Mouse (Mus musculus) left cerebral cortex, adult 18-20 months (tissue): ENCODE measurements around the gene Slc38a5. TPM values are rescaled to one million over a fixed set of nuclear protein-coding genes. Genes with fewer than 3 reads are reported as not detected.

Source experiments
- DNase-seq, 2 experiments: peaks; one replicate each; pipeline ENCODE4 v3.0.0; 2021 to 2022; ENCODE audit warnings: low spot score in 2 of 2, mixed read lengths in 1 of 2
- long read RNA-seq, 2 experiments: library from polyadenylated mRNA; stranded (forward); transcript quantifications; one replicate each; pipeline ENCODE4 v2.0.0; 2021
- total RNA-seq, 2 experiments: library from RNA; stranded (reverse); gene quantifications; 2 replicates each; pipeline ENCODE4 v1.2.3; 2021

Slc38a5 gene
- 1 to 10 TPM; 1.8 to 4.3 TPM for total RNA-seq
- long read RNA-seq, experiment 1, transcript Slc38a5-201 (16 exons, 1,868 nt) = major isoform, 6 of 8 reads
- long read RNA-seq, experiment 1, partial matches to known transcripts = 1 of 8 reads
- long read RNA-seq, experiment 1, other reads (novel, unspliced or antisense) = 1 of 8 reads
- long read RNA-seq, experiment 2, transcript Slc38a5-201 (16 exons, 1,868 nt) = major isoform, 5 of 5 reads
- long read RNA-seq, experiment 2, partial matches to known transcripts = 0 of 5 reads
- long read RNA-seq, experiment 2, other reads (novel, unspliced or antisense) = 0 of 5 reads

DNA sequence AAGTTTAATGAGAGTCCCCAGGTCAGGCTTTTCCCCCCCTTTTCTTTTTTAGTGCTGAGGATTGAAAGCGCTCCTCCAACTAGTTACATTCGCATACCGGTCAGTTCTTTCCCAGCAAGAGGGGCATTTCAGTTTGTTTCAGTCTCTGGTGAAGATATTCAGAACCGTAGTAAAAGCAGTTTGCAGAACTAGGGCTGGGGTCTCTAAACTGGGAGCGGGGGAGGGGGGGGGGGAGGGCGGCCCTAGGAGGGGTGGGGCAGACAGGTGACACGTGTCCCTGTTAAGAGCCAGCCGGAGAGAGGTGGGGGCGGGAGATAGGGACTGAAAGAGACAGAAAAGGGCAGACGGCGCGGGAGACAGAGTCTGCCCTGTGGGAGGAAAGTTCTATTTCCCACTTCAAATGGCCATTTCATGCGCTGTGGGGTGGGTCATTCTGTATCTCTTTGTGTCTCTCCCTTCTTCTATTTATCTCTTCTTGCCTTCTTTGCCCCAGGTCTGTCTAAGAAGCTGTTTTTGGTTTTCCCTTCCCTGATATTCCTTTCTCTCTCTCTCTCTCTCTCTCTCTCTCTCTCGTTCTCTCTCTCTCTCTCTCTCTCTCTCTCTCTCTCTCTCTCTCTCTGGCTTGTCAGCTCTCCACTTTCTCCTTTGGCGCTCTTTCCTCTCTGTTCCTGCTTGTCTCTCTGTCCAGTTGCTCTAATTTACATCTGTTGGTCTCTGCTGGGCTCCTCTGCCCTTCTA lies at the start of gene Slc38a5:
TSS of gene Slc38a5 (plus strand) at position 51 of the 738 bp plus-strand sequence.
- DNase-seq = no peak

GRCm38 (mm10) chrX:8222296-8222677 lies 48.6 kb upstream of the Slc38a5 start:
- DNase-seq = peak; percentile 36 to 58

DNA sequence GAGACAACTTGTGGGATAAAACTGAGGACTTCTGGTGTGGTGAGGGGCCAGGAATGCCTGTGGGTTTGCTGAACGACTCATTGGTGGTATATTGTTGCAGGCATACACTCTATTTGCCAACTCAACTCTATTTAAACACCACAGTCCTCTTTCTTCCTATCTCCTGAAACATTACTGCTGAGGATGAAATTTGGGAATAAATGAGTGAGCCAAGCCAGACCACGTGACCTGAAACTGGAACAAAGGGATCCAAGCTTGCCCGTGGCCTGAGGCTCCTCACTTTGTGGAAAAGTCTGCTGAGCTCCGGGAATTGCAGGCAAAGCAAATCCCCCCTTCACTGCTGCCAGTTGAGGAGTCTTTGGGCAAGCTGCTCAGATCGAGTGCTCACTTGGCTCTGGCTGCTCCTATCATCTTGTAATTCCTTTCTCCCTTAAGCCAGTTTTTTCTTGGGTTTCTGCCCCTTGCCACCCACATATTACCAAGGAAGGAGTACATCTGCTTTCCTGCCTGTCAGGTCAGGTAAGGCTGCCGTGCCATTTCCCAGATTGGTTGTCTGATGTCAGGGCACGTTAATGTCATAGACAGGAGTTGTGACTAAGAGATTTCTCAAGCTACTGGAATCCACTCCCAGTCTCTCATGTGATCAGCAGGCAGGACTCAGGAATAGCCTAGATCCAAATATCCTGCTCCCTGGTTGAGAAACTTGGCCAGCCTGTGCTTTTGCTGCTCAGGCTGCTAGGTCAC lies 48.1 kb upstream of the Slc38a5 start:
- peak; percentile 12 to 15 for DNase-seq

DNA sequence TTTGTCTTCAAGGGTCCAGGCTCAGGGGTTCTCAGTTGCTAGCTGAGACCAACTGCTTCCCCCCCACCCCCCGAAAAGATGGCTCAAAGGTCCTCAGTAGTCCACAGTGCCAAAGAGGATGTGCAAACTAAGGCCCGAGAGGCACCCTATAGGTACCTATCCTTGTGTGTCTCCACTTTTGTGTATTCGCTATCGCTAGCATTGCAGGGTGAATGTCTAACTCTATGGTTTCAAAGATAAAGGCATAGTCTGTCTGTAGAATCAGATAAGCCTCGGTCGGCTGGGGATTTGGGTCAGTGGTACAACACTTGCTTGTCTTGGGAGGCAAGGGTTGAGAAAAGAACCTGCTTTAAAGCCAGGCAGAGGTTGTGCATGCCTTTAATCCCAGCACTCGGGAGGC lies 47.5 kb upstream of the Slc38a5 start:
- DNase-seq = no peak

DNA sequence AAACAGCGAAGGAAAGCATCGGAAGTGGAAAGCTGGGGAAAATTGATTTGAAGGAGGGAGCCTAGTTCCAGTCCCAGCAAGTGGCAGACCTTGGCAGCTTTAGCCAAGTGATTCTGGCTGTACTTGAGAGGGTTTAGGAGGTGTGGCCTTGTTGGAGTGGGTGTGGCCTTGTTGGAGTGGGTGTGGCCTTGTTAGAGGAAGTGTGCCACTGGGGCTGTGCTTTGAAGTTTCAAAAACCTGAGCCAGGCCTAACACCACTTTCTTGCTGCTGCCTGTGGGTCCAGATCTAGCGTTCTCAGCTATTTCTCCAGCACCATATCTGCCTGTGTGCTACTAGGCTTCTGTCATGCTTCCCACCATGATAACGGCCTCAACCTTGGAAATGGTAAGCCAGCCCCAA lies 40.7 kb upstream of the Slc38a5 start:
- DNase-seq = no peak

GRCm38 (mm10) chrX:8233602-8234001 lies 37.3 kb upstream of the Slc38a5 start:
- DNase-seq = no peak

DNA sequence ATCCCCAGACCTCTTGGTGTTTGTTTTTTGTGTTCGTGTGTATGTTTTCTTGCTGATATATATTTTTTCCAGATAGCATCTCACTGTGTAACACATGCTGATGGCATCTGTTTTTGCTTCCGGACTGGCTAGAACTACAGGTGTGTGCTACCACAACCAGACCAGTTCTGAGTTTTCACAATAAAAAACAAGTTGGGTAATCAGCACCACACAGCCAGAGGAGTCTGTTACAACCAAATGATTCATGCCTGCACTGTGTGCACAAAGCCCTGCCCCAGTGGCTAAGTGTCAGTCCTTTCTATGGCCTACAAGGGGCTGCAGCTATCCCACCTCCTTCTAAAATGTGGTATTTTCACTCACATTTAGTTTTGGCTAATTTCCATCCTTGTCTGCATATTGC lies 34.2 kb upstream of the Slc38a5 start:
- no peak for DNase-seq

DNA sequence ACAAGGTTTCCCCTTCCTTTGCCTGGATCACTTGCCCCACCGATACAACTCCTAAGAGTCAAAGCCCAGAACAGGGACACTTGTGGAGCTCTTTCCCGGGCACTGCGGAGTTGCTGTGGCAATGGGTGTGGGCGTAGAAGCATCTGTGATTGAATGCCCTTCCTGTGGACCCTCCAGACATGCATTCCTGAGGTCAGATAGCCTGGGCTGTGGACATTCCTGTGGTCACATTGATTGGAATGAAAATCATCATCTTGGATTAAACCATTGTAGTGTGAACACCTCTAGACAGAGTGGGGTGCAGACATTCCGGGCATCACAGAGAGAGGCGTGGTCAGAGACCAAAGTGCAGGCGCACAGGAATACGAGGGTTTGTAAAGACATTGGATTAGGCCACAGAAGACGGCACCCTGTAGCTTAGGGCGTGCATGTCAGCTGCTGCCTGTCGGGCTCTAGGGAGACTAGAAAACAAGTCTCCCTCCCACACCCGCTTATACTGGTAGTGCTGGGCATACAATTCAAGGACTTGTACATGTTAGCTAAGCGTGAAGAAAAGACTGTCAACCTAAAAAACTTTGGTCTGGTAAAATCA lies 32.0 kb upstream of the Slc38a5 start:
- DNase-seq = no peak

DNA sequence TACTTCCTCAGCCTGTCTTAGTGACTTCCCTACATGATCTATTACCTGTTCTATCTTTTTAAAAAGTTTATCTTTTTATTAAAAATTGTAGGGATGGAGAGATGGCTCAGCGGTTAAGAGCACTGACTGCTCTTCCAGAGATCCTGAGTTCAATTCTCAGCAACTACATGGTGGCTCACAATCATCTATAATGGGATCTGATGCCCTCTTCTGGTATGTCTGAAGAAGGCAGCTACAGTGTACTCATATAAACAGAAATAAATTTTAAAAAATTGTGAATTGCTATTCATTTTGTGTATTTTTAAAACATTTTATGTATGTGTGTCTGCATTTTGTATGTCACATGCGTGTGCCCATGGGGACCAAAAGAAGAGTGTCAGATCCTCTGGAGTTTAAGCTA lies 23.3 kb upstream of the Slc38a5 start:
- DNase-seq = no peak

GRCm38 (mm10) chrX:8248542-8249120 lies 22.3 kb upstream of the Slc38a5 start:
- no peak for DNase-seq

- no peak for DNase-seq
Measured at GRCm38 (mm10) chrX:8251789-8252333, 19.1 kb upstream of the Slc38a5 start.

GRCm38 (mm10) chrX:8252334-8253285 lies 18.3 kb upstream of the Slc38a5 start, which contains the start of gene Ftsj1:
TSS of gene Ftsj1 (minus strand) at chrX:8252406.
- peak; percentile 67 to 78 for DNase-seq

- no peak for DNase-seq
Measured at GRCm38 (mm10) chrX:8253711-8254110, 17.2 kb upstream of the Slc38a5 start.

DNA sequence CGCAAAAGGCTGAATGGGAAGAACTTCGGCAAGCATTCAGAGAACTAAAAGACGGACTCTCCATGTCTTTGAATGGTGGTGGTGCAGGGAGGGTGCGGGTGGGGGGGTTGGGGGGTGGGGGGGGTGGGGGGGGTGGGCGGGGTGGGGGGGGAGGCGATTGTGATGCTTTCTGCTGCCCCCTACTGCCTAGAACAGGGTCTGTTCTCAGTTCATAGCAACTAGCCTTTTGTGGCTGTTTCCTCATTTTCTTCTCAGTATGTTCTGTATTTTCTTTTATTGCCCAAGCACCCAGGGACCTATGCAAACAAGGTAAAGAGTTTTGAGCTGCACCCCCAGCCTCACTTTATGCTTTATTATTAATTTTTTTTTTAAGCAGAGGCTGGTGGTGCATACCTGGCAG lies 15.1 kb upstream of the Slc38a5 start:
- DNase-seq = no peak

- no peak for DNase-seq
Measured at GRCm38 (mm10) chrX:8259478-8259877, 11.5 kb upstream of the Slc38a5 start.

DNA sequence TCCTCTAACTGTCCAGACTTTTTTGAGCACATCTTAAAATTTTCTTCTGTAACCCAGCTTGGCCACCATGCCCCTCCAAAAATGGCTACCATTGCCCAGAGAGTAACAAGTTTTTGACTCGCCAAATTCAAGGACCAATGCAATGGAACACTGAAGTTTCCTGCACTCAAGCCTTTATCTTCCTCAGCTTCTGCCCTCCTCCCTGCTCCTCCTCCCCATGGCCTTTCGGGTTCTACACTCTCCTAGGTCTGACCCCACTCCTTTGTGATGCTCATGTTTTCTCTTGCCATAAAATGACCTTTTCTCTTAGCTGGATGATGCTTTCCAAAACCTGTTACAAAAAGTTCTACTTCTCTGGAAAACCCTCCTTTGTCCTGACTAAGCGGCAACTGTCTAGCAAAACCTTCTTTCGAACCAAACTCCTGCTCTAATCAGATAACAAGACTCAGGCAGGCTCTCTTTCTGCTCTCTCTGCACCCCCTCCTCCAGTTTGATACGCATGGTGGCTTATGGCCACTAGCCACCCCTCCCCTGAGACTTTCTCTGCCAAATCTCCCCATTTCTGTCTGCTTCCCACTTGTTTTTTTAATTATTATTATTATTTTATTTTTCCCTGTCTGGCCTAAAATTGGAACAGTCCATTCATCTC lies 7.7 kb upstream of the Slc38a5 start:
- no peak for DNase-seq

DNA sequence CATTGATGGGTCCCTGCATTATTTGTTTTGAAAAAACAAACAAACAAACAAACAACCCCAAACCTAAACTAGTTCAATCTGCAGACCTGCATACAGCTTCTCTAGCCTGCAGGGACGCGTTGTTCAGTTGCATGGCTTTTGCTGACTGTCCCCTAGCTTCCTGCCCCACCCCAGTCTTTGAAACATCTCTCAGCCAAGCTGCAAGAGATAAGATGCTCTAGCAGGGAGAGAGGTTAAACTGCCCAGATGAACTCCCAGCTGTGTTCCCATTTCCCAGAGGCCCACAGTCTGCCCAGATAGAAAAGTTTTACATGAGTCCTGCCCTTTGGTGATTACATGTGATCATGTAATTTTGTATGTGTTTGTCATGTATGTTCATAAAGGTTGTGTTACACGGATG lies 6.7 kb upstream of the Slc38a5 start:
- DNase-seq = no peak

- DNase-seq = no peak
Measured at GRCm38 (mm10) chrX:8272000-8272399, 1.1 kb downstream of the Slc38a5 start.

- DNase-seq = no peak
Measured at GRCm38 (mm10) chrX:8274056-8274455, 3.1 kb downstream of the Slc38a5 start.
